Mouse (Mus musculus) forebrain, embryonic 16.5 days (tissue): ENCODE results near the gene Brdt. TPM values are rescaled to one million over a fixed set of nuclear protein-coding genes. Genes with fewer than 3 reads are reported as not detected.

Source experiments
- ATAC-seq: fragments of 200-750 bp; cut with Nextera tagmentation; 2 replicates; pipeline ENCODE4 v1.8.0; 2017; ENCODE audit warnings: mild to moderate bottlenecking, moderate library complexity
- H3K27ac ChIP-seq: fragments of 300-500 bp; sonication (generic); 2 replicates; pipeline ENCODE4 v1.5.1; 2014; ENCODE audit warnings: low read length, control low read depth
- H3K27me3 ChIP-seq: fragments of 300-500 bp; sonication (generic); replicated peaks from 2 replicates; pipeline ENCODE4 v1.6.1; 2014; ENCODE audit warnings: low read length; ENCODE audit not compliant: control insufficient read depth, insufficient read depth
- H3K36me3 ChIP-seq: fragments of 300-500 bp; sonication (generic); 2 replicates; pipeline ENCODE4 v1.6.1; 2014; ENCODE audit not compliant: control insufficient read depth, insufficient read depth
- H3K4me1 ChIP-seq: fragments of 300-500 bp; sonication (generic); replicated peaks from 2 replicates; pipeline ENCODE4 v1.6.1; 2014; ENCODE audit warnings: low read length; ENCODE audit not compliant: control insufficient read depth, insufficient read depth
- H3K4me2 ChIP-seq: fragments of 300-500 bp; sonication (generic); 2 replicates; pipeline ENCODE4 v1.6.1; 2014; ENCODE audit warnings: mild to moderate bottlenecking, low read length, control low read depth
- H3K4me3 ChIP-seq: fragments of 300-500 bp; sonication (generic); replicated peaks from 2 replicates; pipeline ENCODE4 v1.5.1; 2014; ENCODE audit warnings: mild to moderate bottlenecking, low read length, control low read depth
- H3K9ac ChIP-seq: fragments of 300-500 bp; sonication (generic); replicated peaks from 2 replicates; pipeline ENCODE4 v1.6.1; 2014; ENCODE audit warnings: low read depth, low read length, control low read depth
- H3K9me3 ChIP-seq: fragments of 300-500 bp; sonication (generic); 2 replicates; pipeline ENCODE4 v1.6.1; 2016; ENCODE audit warnings: low read length; ENCODE audit not compliant: control insufficient read depth
- WGBS: fragments of 180-500 bp; shearing (Covaris S2); extraction: QIAGEN DNeasy Blood & Tissue Kit; methylation state at CpG from one replicate; pipeline ENCODE4 v1.1.7; 2014; 5-methylcytosine and 5-hydroxymethylcytosine counted together
- polyA plus RNA-seq: library from polyadenylated mRNA; unstranded; fragments of >200 nt; fragmentation: Nextera tagmentation; extraction: Ambion mirVana; gene quantifications from 2 replicates; pipeline ENCODE4 v1.2.1, GENCODE M21; 2015

Brdt gene
- polyA plus RNA-seq, 1 experiment from 2014 or later, result 1.3 TPM

- Histone ChIP-seq H3K27me3 (no peaks in the 10 kb centered on the region), H3K9ac (no peak overlapping the region), H3K4me2 (no peak overlapping the region), H3K9me3 (no peaks in the 10 kb centered on the region), H3K27ac (no peak overlapping the region), H3K4me1 (no peaks in the 10 kb centered on the region), H3K4me3 (no peak overlapping the region), H3K36me3 (no peaks in the 10 kb centered on the region)
- 77% methylated on average over 4 of the region's 4 CpGs for WGBS
- no peak for ATAC-seq
Measured at GRCm38 (mm10) chr5:107307432-107307831, 23.5 kb upstream of the Brdt start.

DNA sequence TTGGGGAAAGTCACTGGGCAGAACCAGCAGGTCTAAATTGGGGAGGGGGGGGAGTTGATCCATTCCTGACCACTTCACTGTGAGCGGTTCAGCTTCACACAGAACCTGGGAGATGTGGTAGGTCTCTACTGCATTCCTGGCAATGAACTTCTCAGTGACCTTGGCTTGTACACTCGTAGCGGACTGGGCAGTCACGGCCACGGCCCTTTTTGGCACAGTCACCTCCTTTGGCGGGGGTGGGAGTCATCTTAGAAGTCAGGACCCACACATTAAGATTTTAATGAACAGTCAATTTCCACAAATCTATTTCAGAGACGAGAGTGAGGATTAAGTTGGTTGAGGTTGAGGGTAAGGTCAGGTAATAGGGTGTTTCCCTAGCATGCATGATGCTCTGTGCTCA is 13.8 kb upstream of the Brdt start:
- Histone ChIP-seq H3K4me2 (no peak overlapping the region), H3K9me3 (no peaks in the 10 kb centered on the region), H3K9ac (no peak overlapping the region), H3K4me1 (no peaks in the 10 kb centered on the region), H3K4me3 (no peak overlapping the region), H3K36me3 (no peaks in the 10 kb centered on the region), H3K27ac (no peak overlapping the region), H3K27me3 (no peaks in the 10 kb centered on the region)
- no peak for ATAC-seq
- WGBS, result 94% methylated on average over 7 of the region's 7 CpGs

DNA sequence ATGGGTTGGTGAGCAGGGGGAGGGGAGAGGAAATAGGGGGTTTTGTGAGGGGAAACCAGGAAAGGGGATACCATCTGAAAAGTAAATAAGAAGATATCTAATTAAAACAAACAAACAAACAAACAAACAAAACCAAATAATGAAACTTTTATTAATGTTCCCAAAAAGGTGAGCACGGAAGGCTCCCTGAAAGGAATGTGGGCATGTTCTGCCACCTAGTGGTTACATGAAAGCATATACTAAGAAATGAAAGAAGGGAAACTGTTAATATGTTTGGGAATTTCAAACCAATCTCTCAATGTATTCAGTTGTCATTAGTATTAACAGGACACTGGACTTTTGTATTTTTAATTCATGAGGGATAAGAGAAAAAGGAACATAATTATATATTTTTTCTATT is 10.3 kb upstream of the Brdt start:
- WGBS, result 8% methylated on average over 1 of the region's 1 CpGs
- H3K9me3 ChIP-seq, result no peaks in the 10 kb centered on the region
- H3K36me3 ChIP-seq, result no peaks in the 10 kb centered on the region
- ATAC-seq, result no peak; the same call in 1 of the 2 replicates
- H3K9ac ChIP-seq, result no peak overlapping the region
- no peak overlapping the region for H3K27ac ChIP-seq
- H3K4me1 ChIP-seq, result no peaks in the 10 kb centered on the region
- H3K27me3 ChIP-seq, result no peaks in the 10 kb centered on the region
- H3K4me3 ChIP-seq, result no peak overlapping the region
- H3K4me2 ChIP-seq, result no peak overlapping the region

- Histone ChIP-seq H3K9ac (no peak overlapping the region), H3K36me3 (no peaks in the 10 kb centered on the region), H3K4me2 (no peak overlapping the region), H3K4me1 (no peaks in the 10 kb centered on the region), H3K27ac (no peak overlapping the region), H3K9me3 (no peaks in the 10 kb centered on the region), H3K27me3 (no peaks in the 10 kb centered on the region), H3K4me3 (no peak overlapping the region)
- ATAC-seq, result no peak
- 86% methylated on average over 3 of the region's 3 CpGs for WGBS
Measured at GRCm38 (mm10) chr5:107340404-107340803, 9.4 kb downstream of the Brdt start.

- no peak overlapping the region for H3K9ac ChIP-seq
- no peak overlapping the region for H3K4me3 ChIP-seq
- no peaks in the 10 kb centered on the region for H3K27me3 ChIP-seq
- H3K4me2 ChIP-seq, result no peak overlapping the region
- no peaks in the 10 kb centered on the region for H3K9me3 ChIP-seq
- no peak overlapping the region for H3K27ac ChIP-seq
- H3K36me3 ChIP-seq, result no peaks in the 10 kb centered on the region
- 82% methylated on average over 6 of the region's 6 CpGs for WGBS
- no peak for ATAC-seq
- H3K4me1 ChIP-seq, result no peaks in the 10 kb centered on the region
Measured at GRCm38 (mm10) chr5:107342891-107343290, 11.9 kb downstream of the Brdt start.

DNA sequence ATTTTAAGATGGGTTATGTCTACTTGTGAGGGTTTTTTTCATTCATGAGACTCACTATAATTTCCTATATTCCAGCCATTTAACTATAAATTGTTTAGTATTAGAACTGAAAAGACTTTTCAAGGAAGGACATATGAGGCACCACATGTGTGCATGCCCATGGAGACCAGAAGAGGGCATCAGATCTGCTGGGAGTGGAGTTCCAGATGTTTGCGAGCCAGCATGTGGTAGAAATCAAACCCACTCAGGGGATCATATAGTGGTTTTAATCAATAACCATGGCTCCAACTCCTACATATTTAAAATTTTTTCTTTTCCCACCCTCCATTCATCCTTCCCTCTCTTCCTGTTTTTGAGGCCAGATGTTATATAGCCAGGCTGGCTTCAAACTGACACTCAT is 15.3 kb downstream of the Brdt start:
- WGBS, result 64% methylated on average over 1 of the region's 1 CpGs

DNA sequence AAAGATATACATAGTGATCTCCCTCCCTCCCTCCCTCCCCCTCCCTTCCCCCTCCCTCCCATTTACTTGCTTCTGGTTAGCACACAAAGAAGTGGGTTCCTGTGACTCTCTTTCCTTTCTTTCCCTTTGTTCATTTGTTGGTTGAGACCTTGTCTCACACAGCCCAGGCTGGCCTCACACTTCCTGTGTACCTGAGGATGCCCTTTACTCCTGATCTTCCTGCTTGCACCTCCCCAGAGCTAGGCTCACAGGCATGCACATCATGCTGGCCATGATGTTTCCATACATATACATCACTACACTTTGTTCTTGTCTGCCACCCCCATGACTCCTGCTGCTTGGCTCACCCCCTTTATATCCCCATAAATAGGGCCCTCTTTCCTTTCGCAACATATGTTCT is 21.6 kb downstream of the Brdt start:
- no peak for ATAC-seq
- 92% methylated on average over 1 of the region's 1 CpGs for WGBS
- Histone ChIP-seq H3K27ac (no peak overlapping the region), H3K36me3 (no peaks in the 10 kb centered on the region), H3K9ac (no peak overlapping the region), H3K4me3 (no peak overlapping the region), H3K9me3 (no peaks in the 10 kb centered on the region), H3K4me2 (no peak overlapping the region), H3K4me1 (no peaks in the 10 kb centered on the region), H3K27me3 (no peaks in the 10 kb centered on the region)

More for the DNA sequence above, 15.3 kb downstream of the Brdt start:
- Histone ChIP-seq H3K4me1 (no peaks in the 10 kb centered on the region), H3K27me3 (no peaks in the 10 kb centered on the region), H3K4me3 (no peak overlapping the region), H3K27ac (no peak overlapping the region), H3K36me3 (no peaks in the 10 kb centered on the region), H3K9me3 (no peaks in the 10 kb centered on the region), H3K9ac (no peak overlapping the region), H3K4me2 (no peak overlapping the region)
- ATAC-seq, result no peak

DNA sequence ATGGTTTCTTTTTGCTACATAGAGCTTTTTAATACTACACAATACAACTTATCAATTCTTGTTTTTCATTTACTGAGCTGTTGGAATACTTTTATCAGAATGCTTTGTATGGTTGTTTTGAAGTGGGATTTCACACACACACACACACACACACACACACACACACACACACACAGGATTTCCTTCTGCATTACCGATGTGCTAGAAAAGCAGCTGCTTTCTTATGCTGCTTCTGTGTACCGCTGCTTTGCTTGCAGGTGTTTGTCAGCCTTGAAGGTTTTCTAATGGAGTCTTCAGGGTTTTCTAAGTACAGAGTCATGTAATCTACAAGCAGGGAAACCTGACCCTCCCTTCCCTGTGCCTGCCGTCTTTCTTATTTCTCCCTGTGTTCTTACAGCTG is 23.0 kb downstream of the Brdt start:
- H3K27ac ChIP-seq, result no peak overlapping the region
- H3K9me3 ChIP-seq, result no peaks in the 10 kb centered on the region
- no peak overlapping the region for H3K4me2 ChIP-seq
- no peaks in the 10 kb centered on the region for H3K4me1 ChIP-seq
- no peaks in the 10 kb centered on the region for H3K36me3 ChIP-seq
- no peaks in the 10 kb centered on the region for H3K27me3 ChIP-seq
- 69% methylated on average over 3 of the region's 3 CpGs for WGBS
- H3K9ac ChIP-seq, result no peak overlapping the region
- no peak for ATAC-seq
- no peak overlapping the region for H3K4me3 ChIP-seq

DNA sequence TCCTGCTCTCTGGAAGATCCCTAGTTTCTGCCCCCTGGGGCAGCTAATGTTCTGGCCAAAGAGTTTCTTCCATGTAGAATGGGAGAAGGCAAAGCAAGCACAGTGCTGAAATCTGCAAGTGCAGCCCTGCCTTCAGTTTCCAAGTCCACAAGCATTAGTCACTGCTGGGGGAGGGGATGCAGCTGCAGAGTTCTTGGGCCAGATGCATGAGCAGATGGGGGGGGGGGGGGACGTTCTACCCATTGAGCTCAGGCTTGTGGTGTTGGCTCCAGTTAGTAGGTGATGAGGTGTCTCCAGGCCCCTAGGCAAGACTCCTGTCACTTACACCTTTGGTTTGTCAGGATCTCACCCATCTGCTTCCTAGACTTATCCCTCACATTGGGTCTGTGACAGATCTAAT is 24.8 kb downstream of the Brdt start:
- WGBS, result 29% methylated on average over 1 of the region's 1 CpGs
- Histone ChIP-seq H3K4me2 (no peak overlapping the region), H3K27ac (no peak overlapping the region), H3K9ac (no peak overlapping the region), H3K4me3 (no peak overlapping the region), H3K36me3 (no peaks in the 10 kb centered on the region), H3K9me3 (no peaks in the 10 kb centered on the region), H3K27me3 (no peaks in the 10 kb centered on the region), H3K4me1 (peaks cover 6% of the 10 kb centered on the region; the same call in 1 of the 2 replicates)
- ATAC-seq, result no peak

- no peak overlapping the region for H3K4me2 ChIP-seq
- no peaks in the 10 kb centered on the region for H3K36me3 ChIP-seq
- H3K27ac ChIP-seq, result no peak overlapping the region
- WGBS, result 84% methylated on average over 8 of the region's 8 CpGs
- no peaks in the 10 kb centered on the region for H3K27me3 ChIP-seq
- H3K9ac ChIP-seq, result no peak overlapping the region
- peaks cover 6% of the 10 kb centered on the region; the same call in 1 of the 2 replicates for H3K4me1 ChIP-seq
- no peak overlapping the region for H3K4me3 ChIP-seq
- H3K9me3 ChIP-seq, result no peaks in the 10 kb centered on the region
- no peak for ATAC-seq
Measured at GRCm38 (mm10) chr5:107357723-107358122, 26.8 kb downstream of the Brdt start.
